Mouse (Mus musculus) lung, postnatal 25 days (tissue): Measurements from ENCODE around the gene D630003M21Rik.

ENCODE experiments used
- DNase-seq: peaks from one replicate; pipeline ENCODE4 v3.0.0; 2022; ENCODE audit warnings: low spot score

D630003M21Rik gene

GRCm38 (mm10) chr2:158228670-158229502 lies at the start of gene D630003M21Rik:
D630003M21Rik (minus strand) TSS chr2:158229222.
- no peak for DNase-seq

- no peak for DNase-seq
Measured at GRCm38 (mm10) chr2:158276878-158277277, 47.9 kb upstream of the D630003M21Rik start.

GRCm38 (mm10) chr2:158276451-158276850 lies 47.4 kb upstream of the D630003M21Rik start:
- no peak for DNase-seq

GRCm38 (mm10) chr2:158275811-158276210 lies 46.8 kb upstream of the D630003M21Rik start:
- DNase-seq: no peak

- no peak for DNase-seq
Measured at GRCm38 (mm10) chr2:158275349-158275748, 46.3 kb upstream of the D630003M21Rik start.

- DNase-seq: peak; percentile 24
Measured at GRCm38 (mm10) chr2:158273646-158274045, 44.6 kb upstream of the D630003M21Rik start.

- no peak for DNase-seq
Measured at GRCm38 (mm10) chr2:158270017-158270416, 41.0 kb upstream of the D630003M21Rik start.

- DNase-seq: no peak
Measured at GRCm38 (mm10) chr2:158264877-158265276, 35.9 kb upstream of the D630003M21Rik start.

GRCm38 (mm10) chr2:158259498-158259897 lies 30.5 kb upstream of the D630003M21Rik start:
- no peak for DNase-seq

GRCm38 (mm10) chr2:158258781-158259180 lies 29.8 kb upstream of the D630003M21Rik start:
- DNase-seq: peak; percentile 66

GRCm38 (mm10) chr2:158258005-158258418 lies 29.0 kb upstream of the D630003M21Rik start, which contains the start of gene Bpi:
Bpi (plus strand) TSS chr2:158258094.
- DNase-seq: no peak

GRCm38 (mm10) chr2:158256894-158257293 lies 27.9 kb upstream of the D630003M21Rik start:
- DNase-seq: no peak

- no peak for DNase-seq
Measured at GRCm38 (mm10) chr2:158253806-158254205, 24.8 kb upstream of the D630003M21Rik start.

GRCm38 (mm10) chr2:158250558-158250957 lies 21.5 kb upstream of the D630003M21Rik start:
- DNase-seq: no peak

- DNase-seq: peak; percentile 73
Measured at GRCm38 (mm10) chr2:158248318-158248717, 19.3 kb upstream of the D630003M21Rik start.

GRCm38 (mm10) chr2:158247852-158248251 lies 18.8 kb upstream of the D630003M21Rik start:
- no peak for DNase-seq

- no peak for DNase-seq
Measured at GRCm38 (mm10) chr2:158245072-158245817, 16.2 kb upstream of the D630003M21Rik start.

- peak; percentile 38 for DNase-seq
Measured at GRCm38 (mm10) chr2:158243129-158243870, 14.3 kb upstream of the D630003M21Rik start.

GRCm38 (mm10) chr2:158242170-158242896 lies 13.3 kb upstream of the D630003M21Rik start:
- DNase-seq: no peak

GRCm38 (mm10) chr2:158241126-158241738 lies 12.2 kb upstream of the D630003M21Rik start:
- DNase-seq: no peak

GRCm38 (mm10) chr2:158238101-158238500 lies 9.1 kb upstream of the D630003M21Rik start:
- DNase-seq: no peak
